Comparison of ENCODE assay signal across 8 mouse cellular contexts in the genomic region with DNA sequence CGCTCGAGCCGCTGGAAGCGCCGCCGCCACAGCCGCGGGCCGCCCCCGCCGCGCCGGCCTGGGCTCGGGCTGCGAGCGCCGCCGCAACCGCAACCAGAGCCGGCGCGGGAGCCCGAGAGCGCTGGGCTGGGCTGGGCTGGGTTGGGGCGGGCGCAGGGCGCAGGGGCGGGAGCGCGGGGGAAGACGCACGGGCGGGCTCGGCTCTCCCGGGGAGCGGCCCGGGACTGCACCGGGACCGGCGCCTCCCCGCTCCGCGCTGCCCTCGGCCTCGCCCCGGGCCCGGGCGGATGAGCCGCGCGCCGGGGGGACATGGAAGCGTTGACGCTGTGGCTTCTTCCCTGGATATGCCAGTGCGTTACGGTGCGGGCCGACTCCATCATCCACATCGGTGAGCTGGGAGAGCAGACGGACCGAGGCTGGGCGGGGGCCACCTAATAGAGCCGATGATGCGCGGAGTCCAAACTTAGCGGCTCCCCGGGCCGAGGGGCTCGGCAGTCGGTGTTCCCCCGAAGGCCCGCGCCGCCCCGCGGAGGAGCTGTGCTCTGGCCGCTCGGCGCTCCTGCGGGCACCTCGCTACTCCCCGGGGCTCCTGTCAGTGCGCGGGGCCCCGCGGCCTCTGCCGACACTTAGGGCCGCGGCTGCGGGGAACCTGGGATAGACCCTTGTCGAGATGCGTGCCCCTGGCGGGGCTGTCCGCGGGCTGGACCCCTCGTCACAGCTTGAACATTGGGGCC. TPM values are rescaled to one million over a fixed set of nuclear protein-coding genes. Genes with fewer than 3 reads are reported as not detected.
DNase-seq lines count a peak whose midpoint lies in the region; ATAC-seq and TF ChIP-seq lines count a peak whose summit lies in the region.

A gene (plus strand): TSS at position 190 of the 734 bp plus-strand sequence.

- 0 out of 2 replicates have a peak, but pooled peaks have one; percentile 28 for TF ChIP-seq POLR2A in brain, embryonic 14.5 days (IDR thresholded peaks at IDR 0.05; ENCODE audit: borderline replicate concordance, extremely low read depth, insufficient read depth, insufficient read length, poor library complexity, severe bottlenecking)

- peaks cover 18% of the 10 kb centered on the region for H3K4me1 ChIP-seq in lung, embryonic 15.5 days
- H3K4me1 ChIP-seq in forebrain, postnatal 0 days (ENCODE audit: insufficient read depth) = 0 out of 2 replicates have a peak, but pooled peaks cover 5% of the 10 kb centered on the region
- H3K4me1 ChIP-seq in liver, embryonic 16.5 days (ENCODE audit: control insufficient read depth, low read depth, low read length) = no peaks in the 10 kb centered on the region; the same call in 1 of the 2 replicates

- ATAC-seq in lung, embryonic 15.5 days (ENCODE audit: borderline replicate concordance, extremely low read depth, low FRiP score, low TSS enrichment) = peak; percentile 44; the same call in 1 of the 2 replicates
- peak; percentile 72 for ATAC-seq in forebrain, postnatal 0 days
- no peak for ATAC-seq in liver, embryonic 16.5 days (ENCODE audit: low read depth)

- peak within 1 kb of the TSS; percentile 2; the same call in 1 of the 2 replicates for H3K9ac ChIP-seq in lung, embryonic 15.5 days
- H3K9ac ChIP-seq in forebrain, postnatal 0 days = peak within 1 kb of the TSS; percentile 76
- no peak within 1 kb of the TSS for H3K9ac ChIP-seq in liver, embryonic 16.5 days (ENCODE audit: low read depth, low read length)

- DNase-seq in lung, postnatal 10 days = no peak
- peak; percentile 56 for DNase-seq in brain, embryonic 14.5 days (ENCODE audit: low read depth)
- DNase-seq in forebrain, postnatal 0 days = peak; percentile 66
- DNase-seq in layer of hippocampus, adult 18-20 months (ENCODE audit: low spot score in 2 of 2) = peak in 1 of 2 experiments; percentile 64
- peak; percentile 10 for DNase-seq in testis, postnatal 14 days (ENCODE audit: low spot score)
- DNase-seq in MN1 (ENCODE audit: low spot score) = no peak

- no peak within 1 kb of the TSS for H3K27ac ChIP-seq in lung, embryonic 15.5 days
- peak within 1 kb of the TSS; percentile 82 for H3K27ac ChIP-seq in forebrain, postnatal 0 days (ENCODE audit: low read depth, low read length)
- no peak within 1 kb of the TSS for H3K27ac ChIP-seq in liver, embryonic 16.5 days (ENCODE audit: low read length)

- WGBS in lung, embryonic 15.5 days = under 1% methylated on average over 87 of the region's 96 CpGs
- WGBS in forebrain, postnatal 0 days = under 1% methylated on average over 85 of the region's 96 CpGs
- under 1% methylated on average over 68 of the region's 96 CpGs for WGBS in liver, embryonic 16.5 days (ENCODE audit: insufficient replicate concordance)

- H3K27me3 ChIP-seq in lung, embryonic 15.5 days = peaks cover 88% of the 10 kb centered on the region
- H3K27me3 ChIP-seq in forebrain, postnatal 0 days (ENCODE audit: insufficient read depth, low read length) = peaks cover 15% of the 10 kb centered on the region
- H3K27me3 ChIP-seq in liver, embryonic 16.5 days (ENCODE audit: control insufficient read depth, insufficient read depth, low read depth, low read length) = peaks cover 81% of the 10 kb centered on the region

- H3K36me3 ChIP-seq in lung, embryonic 15.5 days = no peaks in the 10 kb centered on the region
- no peaks in the 10 kb centered on the region for H3K36me3 ChIP-seq in forebrain, postnatal 0 days (ENCODE audit: insufficient read depth)
- no peaks in the 10 kb centered on the region for H3K36me3 ChIP-seq in liver, embryonic 16.5 days (ENCODE audit: control insufficient read depth, insufficient read depth)

- peak within 1 kb of the TSS; percentile 45 for H3K4me3 ChIP-seq in lung, embryonic 15.5 days
- peak within 1 kb of the TSS; percentile 81 for H3K4me3 ChIP-seq in forebrain, postnatal 0 days (ENCODE audit: low read depth, low read length)
- H3K4me3 ChIP-seq in liver, embryonic 16.5 days (ENCODE audit: low read depth, low read length) = peak within 1 kb of the TSS; percentile 42

- TF ChIP-seq CTCF in brain, embryonic 14.5 days (IDR thresholded peaks at IDR 0.05; ENCODE audit: borderline replicate concordance, extremely low read depth, insufficient read depth, insufficient read length) = no peak
- TF ChIP-seq CTCF in forebrain, postnatal 0 days (IDR thresholded peaks at IDR 0.05; ENCODE audit: low read depth) = peak; percentile 18

- H3K4me2 ChIP-seq in lung, embryonic 15.5 days = peak within 1 kb of the TSS; percentile 75
- peak within 1 kb of the TSS; percentile 82 for H3K4me2 ChIP-seq in forebrain, postnatal 0 days (ENCODE audit: low read depth)
- peak within 1 kb of the TSS; percentile 53 for H3K4me2 ChIP-seq in liver, embryonic 16.5 days (ENCODE audit: low read depth, low read length)

- H3K9me3 ChIP-seq in lung, embryonic 15.5 days = no peaks in the 10 kb centered on the region
- H3K9me3 ChIP-seq in forebrain, postnatal 0 days (ENCODE audit: low read length) = no peaks in the 10 kb centered on the region
- no peaks in the 10 kb centered on the region for H3K9me3 ChIP-seq in liver, embryonic 16.5 days (replicated peaks; ENCODE audit: control insufficient read depth, low read length)

RNA-seq across cellular contexts. Expression of the gene that starts here (rescaled TPM):
- 0.19 and 0.40 TPM in 2 replicates for polyA plus RNA-seq in lung, embryonic 15.5 days (2015; fragmentation: Nextera tagmentation; extraction: Ambion mirVana)
- polyA plus RNA-seq in brain, embryonic 14.5 days (2012; rRNA removed) = 7.3 and 14.8 TPM in 2 replicates
- 22.2 and 28.3 TPM in 2 replicates for total RNA-seq in forebrain, postnatal 0 days (2014; rRNA removed)
- 3.3 and 9.2 TPM in 2 replicates for polyA plus RNA-seq in forebrain, postnatal 0 days (2015; fragmentation: Nextera tagmentation; extraction: Ambion mirVana)
- total RNA-seq in layer of hippocampus, adult 18-20 months (2021) = 10 to 100 TPM; 51.1 to 53.0 TPM
- 0.02 TPM in 1 of 2 replicates, not detected in the other for polyA plus RNA-seq in liver, embryonic 16.5 days (2015; fragmentation: Nextera tagmentation; extraction: Ambion mirVana)

Comparison
In these comparisons a context has a peak if more than half of its experiments do, and no peak if none do; other contexts are left out.
1. Peak in ATAC-seq, H3K4me3 ChIP-seq, H3K9ac ChIP-seq and H3K4me2 ChIP-seq in lung, embryonic 15.5 days; RNA of the gene not detected or under 1 TPM.
2. DNase-seq: peak in brain, embryonic 14.5 days (single experiment), forebrain, postnatal 0 days (single experiment) and testis, postnatal 14 days (single experiment); none in lung, postnatal 10 days (single experiment) and MN1 (single experiment).
3. Peak in every context shown above with its lines, with median percentiles within 50 percentile points of each other: H3K4me2 ChIP-seq and H3K4me3 ChIP-seq.